Mouse (Mus musculus): Measurements from ENCODE around the gene Tmem150a.

Tmem150a gene

DNA sequence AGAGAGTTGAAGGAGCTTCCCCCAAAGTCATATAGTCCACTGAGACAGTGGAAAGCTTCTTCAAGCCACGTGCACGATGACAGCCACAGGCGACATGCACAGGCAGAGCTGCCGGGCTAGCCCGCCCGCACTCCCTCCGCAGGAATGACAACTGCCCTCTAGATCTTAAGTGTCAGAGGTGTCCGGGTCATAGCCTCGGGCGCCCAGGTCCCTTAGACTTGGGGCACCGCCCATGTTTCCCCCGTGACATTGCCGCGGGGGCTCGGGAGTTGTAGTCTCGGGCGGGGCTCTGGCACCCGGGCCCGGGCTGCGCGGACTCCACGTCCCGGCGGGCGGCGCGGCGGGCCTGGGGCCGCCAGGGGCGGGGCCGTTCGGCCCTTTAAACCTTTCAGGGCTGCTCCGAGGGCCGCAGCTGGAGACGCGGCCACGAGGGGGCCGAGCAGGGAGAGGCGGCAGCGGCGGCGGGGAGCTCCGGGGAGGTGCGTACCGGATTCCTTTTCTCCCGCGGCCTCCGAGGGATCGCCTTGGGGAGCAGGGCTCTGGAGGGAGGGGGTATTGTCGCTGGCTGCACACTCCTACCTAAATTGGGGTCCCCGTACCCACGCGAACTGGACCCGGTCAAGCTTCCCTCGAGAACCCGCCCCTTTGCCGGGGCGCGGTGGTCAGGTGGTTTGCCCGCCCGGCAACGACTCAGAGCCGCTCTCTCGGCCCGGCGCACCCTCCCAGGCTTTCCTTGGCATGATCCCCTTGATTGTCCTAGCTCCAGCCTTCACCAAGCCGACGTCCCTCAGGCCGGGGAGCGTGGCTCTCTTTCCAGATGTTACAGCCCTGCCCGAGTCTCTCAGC is at the start of gene Tmem150a:
Gene Tmem150a, plus strand, starts transcription at position 382 of the 846 bp plus-strand sequence.
- DNase-seq, result peak; percentile 99

DNA sequence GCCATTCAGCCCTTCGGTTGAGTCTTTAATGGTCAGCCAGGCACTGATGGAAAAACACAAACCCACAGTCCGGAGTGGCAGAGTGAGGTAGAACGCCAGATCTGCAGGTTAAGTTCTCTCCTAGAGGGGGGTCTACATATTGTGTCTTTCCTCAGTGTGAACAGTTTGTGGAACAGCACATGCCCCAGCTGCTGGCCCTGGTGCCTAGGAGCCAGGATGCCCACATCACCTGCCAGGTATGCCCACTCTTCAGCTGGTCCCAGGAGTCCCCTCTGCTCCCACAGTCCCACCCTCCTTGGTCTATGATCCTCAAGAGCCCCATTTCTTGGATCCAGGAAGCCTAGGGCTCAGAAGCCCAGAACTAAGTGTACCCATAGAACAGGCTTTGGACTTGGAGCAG is 43.0 kb upstream of the Tmem150a start:
- no peak for DNase-seq

DNA sequence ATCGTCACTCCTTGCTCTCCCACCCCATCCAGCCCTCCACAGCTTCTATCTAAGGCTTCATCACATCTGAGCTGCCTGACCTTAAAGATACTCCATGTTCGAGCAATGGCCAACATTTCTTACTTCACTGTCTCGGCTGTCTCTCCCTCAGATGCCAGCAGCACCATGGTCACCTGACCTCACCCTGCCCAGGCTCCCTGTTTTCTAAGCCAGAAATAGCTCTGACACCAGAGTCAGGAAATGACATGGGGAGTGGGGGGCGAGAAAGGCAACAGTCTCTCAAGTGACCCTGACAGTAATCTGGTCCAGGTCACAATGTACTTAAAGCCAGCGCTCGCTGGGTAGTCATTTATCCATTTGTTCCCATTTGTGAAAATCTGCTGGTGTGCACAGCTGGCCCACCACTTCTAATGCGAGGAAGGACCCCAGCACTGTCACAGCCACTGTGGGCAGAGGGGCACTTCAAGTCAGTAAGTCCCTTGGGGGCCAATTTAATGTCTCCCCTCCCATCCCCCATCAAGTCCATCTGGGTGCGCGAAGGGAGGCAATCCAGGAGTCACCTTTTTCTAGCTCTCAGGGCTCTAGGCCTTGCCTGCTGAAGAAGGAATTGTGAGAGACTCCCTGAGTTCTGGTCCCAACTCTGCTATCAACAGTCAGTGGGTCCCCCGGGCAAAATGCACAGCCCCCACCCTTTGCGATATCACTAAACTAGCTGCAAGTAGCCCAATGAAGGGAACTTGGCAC is 42.0 kb upstream of the Tmem150a start:
- peak; percentile 93 for DNase-seq

DNA sequence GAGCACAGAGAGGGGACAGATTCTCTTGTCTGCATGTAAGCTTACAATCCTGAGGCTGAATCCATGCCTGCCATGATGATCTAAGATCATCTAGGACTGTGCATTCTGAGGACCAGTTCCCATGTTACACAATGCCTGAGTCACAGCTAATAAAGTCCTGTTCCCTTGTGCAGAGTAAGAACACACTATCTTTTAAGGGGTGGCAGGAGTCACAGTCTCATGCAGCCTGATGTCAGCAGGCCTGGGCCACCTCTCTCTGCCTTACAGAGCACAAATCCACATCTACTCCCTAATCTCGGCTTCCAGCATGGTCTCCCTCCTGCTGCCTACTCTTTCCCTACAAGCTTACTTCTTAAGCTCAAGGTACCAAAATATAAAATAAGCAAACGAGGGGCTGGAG is 39.9 kb upstream of the Tmem150a start:
- DNase-seq, result no peak

DNA sequence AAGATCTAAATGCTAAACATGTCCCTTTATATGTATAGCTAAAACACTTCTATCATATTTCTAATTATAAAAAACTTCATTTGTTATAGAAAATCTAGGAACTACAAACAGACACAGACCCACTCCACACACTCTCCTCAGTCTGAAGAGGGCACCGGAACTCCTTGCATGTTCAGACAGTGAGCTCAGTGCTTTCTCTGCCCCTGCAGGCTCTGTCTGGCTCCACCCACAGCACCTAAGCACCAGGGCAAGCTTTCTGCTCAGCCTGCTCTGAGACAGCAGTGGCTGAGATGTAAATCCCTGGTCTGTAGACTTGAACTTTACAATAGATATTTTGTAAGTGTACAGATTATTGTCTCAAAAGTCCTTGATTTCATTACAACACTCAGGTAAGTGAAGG is 39.2 kb upstream of the Tmem150a start:
- DNase-seq, result no peak

DNA sequence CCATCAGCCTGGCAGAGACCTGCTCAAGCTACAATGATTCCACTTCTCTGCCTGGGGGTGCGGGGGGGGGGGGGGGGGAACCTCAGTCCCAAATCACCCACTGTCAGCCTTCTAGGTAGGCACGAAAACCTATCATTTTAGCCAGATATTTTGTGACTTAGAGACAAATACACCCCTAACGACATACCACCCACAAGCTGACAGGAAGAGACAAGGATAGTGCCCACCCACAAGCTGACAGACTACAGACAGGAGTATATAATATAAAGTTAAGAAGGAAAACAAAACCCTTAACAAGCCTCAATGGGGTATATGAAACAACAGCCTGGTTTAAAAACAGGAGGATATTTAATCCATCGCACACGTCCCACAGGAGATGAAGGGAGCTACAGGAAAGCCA is 36.8 kb upstream of the Tmem150a start:
- DNase-seq, result no peak

DNA sequence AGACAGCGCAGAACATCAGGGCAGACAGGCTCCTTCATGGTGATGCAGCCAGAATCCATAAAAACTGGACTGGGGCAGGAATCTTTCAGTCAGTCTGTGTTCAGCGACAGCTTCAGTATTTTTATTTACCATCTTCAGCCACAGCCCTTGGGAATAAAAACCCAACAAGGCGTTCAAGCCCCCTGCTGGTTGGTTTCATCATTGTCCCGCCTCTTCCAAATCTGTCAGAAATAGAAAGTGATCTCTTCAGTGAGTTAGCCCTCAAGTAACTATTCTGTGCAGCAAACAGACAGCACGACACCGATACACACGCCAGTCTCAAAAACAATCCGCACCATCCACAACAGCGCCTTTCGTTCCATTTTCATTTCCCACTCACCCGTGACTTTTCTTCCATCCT is 36.2 kb upstream of the Tmem150a start:
- DNase-seq, result no peak

DNA sequence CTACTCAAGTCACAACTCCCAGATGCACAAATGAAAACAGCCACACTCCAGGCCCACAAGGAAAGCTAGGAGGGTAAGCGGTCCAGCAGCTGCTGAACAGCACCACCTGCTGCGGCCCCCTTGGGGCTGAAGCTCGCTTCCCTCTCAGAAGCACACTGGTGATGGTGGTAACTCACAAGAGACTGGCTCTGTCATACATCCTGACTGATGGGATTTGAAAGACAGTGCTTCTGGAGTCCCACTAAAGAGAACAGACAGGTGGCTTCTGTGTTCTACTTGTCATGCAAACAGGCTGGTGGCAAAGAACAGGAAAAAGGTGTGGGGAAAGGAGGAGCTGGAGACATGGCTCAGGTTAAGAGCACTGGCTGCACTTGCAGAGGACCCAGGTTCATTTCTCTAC is 32.3 kb upstream of the Tmem150a start:
- DNase-seq, result no peak

DNA sequence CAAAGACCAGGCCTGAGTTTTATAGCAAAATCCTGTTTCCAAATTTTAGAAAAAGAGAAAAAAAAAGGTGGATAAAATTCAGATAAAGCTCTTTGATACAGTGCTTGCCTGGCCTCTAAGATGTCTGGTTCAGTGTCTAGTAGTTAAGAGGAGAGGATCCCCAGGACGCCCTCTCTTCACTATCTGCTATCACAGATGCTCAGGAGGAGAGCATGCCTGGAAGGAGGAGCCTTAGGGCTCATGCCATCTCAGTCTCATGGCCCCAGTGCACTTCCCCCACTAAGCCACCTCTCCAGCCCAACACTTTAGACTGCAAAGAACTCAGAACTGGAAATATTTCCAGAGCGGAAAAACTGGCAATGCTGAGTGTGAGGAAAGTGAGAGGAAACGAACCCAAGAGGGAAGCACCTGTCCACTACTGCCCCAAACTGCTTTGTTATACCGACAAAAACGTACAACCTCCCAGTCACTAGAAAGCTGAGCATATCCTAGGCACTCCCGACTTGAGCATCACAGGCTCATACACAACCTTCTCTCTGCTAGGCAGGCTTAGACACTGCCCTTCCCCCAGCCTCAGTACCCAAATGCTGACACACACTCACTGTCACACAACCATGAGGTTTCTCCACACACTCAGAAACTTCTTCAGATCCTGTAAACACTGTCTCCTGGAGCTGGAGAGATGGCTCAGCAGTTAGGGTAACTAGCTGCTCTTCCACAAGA is 31.3 kb upstream of the Tmem150a start:
- DNase-seq, result no peak

DNA sequence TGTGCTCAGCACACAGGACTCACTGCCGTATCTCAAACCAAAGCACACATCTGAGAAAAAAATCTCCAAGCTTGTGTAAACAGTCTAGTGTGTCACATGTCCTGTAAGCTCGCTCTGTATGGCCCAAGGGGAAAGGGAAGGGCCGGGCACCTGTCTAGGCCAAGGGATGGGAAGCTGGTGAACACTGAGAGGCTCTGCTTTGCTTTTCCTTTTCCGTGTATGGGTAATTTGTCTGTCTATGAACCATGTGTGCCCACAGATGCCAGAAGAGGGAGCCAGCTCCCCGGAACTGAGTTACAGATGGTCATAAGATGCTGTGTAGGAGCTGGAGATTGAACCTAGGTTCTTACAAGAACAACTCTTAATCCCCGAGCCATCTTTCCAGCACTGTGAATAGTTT is 29.0 kb upstream of the Tmem150a start:
- no peak for DNase-seq

DNA sequence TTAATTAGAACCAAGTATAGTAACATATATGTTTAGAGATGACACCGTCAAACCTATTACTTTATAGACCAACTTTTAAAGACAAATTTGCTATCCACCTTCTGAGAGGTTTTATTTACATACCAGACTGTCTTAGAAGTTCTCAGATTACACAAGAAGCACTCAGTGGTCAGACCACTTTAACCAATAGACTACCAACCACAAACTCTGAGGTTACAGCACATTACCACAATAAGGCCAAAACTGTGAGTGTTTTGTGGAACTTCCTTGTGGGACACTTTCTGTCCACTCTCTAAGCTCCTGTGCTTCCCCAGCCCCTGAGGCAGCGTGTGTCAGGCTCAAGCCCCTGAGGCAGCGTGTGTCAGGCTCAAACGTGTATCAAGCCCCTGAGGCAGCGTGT is 26.2 kb upstream of the Tmem150a start:
- no peak for DNase-seq

DNA sequence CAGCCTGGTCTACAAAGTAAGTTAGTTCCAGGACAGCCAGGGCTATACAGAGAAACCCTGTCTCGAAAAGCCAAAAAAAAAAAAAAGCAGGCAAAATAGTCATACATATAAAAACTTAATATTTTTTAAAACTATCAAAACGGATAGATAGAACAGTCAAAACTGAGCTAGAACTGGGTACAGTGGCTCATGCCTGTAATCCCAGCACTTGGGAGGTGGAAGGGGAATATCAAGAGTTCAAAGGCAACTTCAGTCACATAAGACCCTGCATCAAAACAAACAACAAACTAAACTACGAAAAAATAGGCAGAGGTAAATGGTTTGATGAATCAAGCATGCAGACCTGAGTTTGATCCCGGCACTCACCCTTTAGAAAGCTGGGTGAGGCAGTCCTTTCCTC is 25.1 kb upstream of the Tmem150a start:
- DNase-seq, result no peak

DNA sequence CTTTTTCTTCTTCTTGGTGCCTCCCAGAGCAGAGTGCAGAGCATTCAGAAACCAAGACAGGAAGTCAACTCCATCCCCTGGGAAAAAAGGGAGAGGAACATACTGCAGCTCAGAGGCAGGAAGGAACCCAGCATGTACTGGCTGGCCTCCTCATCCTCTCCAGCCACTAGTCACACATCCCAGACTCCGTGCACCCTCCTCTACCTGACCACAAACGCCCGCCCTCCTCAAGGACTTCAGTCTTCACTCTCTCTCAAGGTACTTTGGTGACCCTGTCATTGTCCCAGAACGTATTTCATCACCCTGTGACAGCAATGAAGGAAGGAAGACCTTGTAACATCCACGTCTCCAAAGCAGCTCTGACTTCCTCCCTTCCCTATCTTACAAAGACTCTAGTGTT is 22.1 kb upstream of the Tmem150a start:
- DNase-seq, result peak; percentile 92

DNA sequence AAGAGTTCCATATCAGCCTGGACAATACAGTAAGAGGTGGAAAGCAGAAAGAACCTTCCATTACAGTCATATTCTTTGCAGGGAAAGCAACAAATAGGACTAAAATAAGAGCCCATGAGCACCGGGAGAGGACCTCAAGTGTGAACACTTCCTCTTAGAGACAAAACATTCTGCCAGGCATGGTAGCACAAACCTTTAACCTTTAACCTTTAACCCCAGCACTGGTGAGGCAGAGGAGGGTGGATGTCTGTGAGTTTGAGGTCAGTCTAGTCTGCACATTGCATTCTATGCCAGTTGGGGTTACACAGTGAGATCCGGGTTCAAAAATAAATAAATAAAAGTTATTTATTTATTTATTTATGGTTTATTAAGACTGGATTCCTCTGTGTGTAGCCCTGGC is 14.8 kb upstream of the Tmem150a start:
- no peak for DNase-seq

DNA sequence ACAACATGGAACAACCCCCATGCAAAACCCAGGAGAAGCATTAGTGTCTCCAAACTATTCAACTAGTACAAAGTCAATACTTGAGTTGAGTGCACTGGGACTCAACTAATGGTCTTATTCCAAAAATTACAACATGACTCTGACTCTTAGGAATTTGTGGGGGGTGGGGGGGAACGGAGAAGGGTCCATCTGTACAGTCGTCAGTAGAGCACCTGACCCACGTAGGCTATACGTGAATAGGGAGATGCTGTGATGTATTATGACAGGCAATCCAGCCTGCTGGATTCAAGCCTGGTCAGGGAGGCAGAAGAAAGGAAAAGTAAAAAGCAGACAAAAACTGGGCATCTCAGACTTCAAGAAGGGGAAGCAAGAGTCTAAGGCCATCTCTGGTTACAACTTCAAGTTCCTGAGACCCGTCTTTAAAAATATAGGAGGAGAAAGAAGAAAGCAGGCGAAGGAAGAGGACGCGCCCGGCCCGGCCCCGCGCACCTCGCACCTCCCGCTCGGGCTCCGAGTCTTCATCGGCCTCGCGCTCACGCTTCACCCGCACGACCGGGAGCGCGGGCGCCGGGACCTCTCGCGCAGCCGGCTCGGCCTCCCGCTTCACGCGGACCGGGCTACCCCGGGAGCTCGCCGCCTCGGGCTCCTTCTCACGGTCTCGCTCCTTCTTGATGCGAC is 10.7 kb upstream of the Tmem150a start:
- DNase-seq, result peak; percentile 83

DNA sequence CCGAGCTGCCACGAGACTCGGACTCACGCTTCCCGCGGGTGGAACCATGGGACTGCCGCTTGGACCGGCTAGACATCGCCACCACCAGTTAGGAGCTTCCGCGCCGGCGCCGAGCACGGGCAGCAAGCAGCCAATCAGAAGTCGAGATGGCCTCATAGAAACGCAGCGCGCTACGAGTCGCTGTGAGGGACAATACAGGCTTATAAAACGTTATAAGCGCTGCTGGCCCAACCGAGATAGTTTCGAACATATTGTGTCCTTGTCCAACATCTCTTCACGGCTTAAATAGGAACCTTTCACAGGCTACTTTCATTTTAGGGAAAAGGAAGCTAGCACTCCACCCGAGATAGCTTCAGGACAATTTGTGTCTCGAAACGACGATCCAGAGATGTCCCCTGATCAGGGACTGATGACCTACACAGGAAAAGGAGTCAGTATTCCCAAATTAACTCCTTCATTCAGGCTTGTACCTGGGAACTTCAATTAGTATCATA is 10.1 kb upstream of the Tmem150a start, which contains the start of gene Usp39:
Gene Usp39, minus strand, starts transcription at position 111 of the 494 bp plus-strand sequence.
- peak; percentile 100 for DNase-seq

DNA sequence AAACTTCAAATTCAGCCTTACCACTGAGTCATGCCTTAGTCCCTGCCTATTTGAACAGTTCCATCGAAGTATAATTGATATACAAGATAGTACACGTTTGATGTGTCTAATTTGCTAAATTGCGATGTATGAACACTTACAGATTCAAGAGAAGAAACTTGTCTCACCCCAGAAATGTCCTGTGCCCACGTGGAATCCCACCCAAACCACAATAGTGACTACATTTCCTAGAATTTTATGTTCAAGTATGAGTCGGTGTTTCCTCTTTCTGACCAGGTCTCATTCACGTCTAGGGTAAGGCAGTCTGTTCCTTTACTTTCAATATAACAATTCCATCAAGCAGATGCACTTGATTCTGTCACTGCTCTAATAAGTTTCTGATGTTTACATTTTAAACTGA is 9.6 kb upstream of the Tmem150a start:
- no peak for DNase-seq

DNA sequence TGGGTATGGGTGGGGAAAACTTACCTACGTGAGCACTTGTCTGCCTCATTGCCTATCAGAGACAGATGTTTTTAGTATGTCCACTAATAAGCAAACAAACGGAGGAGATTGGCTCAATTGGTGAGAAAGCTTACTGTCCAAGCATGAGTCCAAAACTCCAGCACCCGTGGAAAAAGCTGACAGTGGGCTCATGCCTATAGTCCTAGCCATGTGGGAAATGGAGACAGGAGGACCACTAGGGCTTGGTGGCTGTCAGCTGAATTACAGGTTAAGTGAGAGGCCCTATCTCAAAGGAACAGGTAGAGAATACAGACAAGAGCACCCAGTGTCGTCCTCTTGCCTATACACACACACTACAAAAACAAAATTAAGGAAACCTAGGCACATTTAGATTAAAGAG is 9.0 kb upstream of the Tmem150a start:
- DNase-seq, result peak; percentile 87

DNA sequence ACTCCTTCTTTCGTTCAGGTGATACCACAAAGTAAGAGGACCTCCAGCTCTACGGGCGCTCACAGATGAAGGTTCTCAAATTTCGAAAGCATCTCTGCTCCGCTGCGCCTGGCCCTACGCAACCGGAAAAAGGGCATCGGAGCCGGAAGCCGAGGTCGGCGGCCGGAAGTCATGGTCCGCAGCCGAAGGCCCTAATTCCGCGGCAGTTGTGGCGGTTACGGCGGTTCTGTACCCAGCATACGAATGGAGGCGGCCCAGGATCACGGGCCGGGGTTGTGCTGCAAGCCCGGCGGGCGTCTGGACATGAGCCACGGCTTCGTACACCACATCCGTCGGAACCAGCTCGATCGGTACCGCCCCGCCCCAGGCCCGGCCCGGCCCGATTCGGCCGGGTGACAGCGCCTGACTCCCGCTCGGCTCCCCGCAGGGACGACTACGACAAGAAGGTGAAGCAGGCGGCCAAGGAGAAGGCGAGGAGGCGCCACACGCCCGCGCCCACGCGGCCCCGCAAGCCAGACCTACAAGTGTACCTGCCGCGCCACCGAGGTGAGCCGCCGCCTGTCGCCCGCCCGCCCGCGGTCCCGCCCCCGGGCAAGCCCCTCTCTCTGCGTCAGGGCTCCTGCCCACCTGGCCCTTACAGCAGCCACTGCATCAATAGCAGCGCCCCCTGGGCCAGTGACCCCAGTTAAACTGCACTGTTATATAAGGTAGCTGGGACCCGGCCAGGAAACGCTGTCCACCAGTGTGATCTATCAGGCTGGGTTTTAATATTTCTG is 7.9 kb upstream of the Tmem150a start, which contains the start of gene 0610030E20Rik:
Gene 0610030E20Rik, plus strand, starts transcription at position 152 of the 776 bp plus-strand sequence.
- DNase-seq, result peak; percentile 99

DNA sequence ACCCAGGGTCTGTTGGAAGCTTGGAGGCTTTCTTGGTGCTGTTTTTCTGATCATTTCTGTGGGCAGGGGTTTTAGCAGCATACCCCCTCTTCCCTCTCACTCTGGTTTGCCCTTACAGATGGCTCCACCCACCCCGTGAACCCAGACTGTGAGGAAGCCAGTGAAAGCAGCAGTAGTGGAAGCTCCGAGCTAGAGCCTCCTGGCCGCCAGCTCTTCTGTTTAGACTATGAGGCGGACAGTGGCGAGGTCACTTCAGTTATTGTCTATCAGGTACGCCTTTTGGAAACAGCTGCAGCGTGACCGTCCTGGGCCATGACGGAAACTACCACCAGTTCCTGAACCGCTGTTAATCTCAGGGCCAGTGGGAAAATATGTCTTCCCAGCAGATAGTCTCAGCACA is 6.8 kb upstream of the Tmem150a start:
- DNase-seq, result peak; percentile 95

DNA sequence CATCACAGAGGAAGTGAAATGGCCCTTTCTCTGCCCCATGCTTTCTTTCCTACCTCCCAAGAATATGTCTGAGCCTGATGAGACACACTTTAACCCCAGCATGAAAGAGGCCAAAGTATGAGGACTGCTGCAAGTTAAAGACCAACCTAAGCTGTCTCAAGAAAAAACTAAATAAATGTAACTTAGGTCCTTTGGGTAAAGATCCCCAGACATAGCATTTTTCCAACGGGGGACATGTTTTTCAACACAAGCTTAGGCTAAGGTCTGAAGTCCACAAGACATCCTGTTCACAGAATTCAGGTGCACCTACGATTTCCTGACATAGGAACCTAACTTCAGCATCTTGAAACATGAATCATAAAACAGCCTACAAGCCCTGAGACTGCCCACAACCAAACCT is 5.0 kb upstream of the Tmem150a start:
- DNase-seq, result no peak

All from heart, adult 11 months (tissue).